Mouse (Mus musculus) forebrain, embryonic 13.5 days (tissue): Measurements from ENCODE around the gene Gm5935. TPM values are rescaled to one million over a fixed set of nuclear protein-coding genes. Genes with fewer than 3 reads are reported as not detected.
"Not testable (repeated sequence)": the region's sequence is repeated elsewhere in the genome, so short reads cannot be mapped to it uniquely, and the experiment has no call there.

Experiments used
- ATAC-seq: fragments of 200-750 bp; cut with Nextera tagmentation; 2 replicates; pipeline ENCODE4 v1.8.0; 2017
- H3K27ac ChIP-seq: fragments of 300-500 bp; sonication (generic); 2 replicates; pipeline ENCODE4 v1.5.1; 2015; ENCODE audit warnings: inconsistent platforms, mild to moderate bottlenecking, moderate library complexity
- H3K27me3 ChIP-seq: fragments of 300-500 bp; sonication (generic); 2 replicates; pipeline ENCODE4 v1.6.1; 2015; ENCODE audit warnings: mild to moderate bottlenecking, inconsistent platforms
- H3K36me3 ChIP-seq: fragments of 300-500 bp; sonication (generic); 2 replicates; pipeline ENCODE4 v1.6.1; 2015; ENCODE audit warnings: mild to moderate bottlenecking, inconsistent platforms; ENCODE audit not compliant: poor library complexity, severe bottlenecking
- H3K4me1 ChIP-seq: fragments of 300-500 bp; sonication (generic); 2 replicates; pipeline ENCODE4 v1.6.1; 2015; ENCODE audit warnings: inconsistent platforms
- H3K4me2 ChIP-seq: fragments of 300-500 bp; sonication (generic); 2 replicates; pipeline ENCODE4 v1.6.1; 2015; ENCODE audit warnings: inconsistent platforms, mild to moderate bottlenecking, moderate library complexity
- H3K4me3 ChIP-seq: fragments of 300-500 bp; sonication (generic); 2 replicates; pipeline ENCODE4 v1.5.1; 2015; ENCODE audit warnings: mild to moderate bottlenecking, inconsistent platforms
- H3K9ac ChIP-seq: fragments of 300-500 bp; sonication (generic); 2 replicates; pipeline ENCODE4 v1.6.1; 2015; ENCODE audit warnings: mild to moderate bottlenecking, inconsistent platforms
- H3K9me3 ChIP-seq: fragments of 300-500 bp; sonication (generic); replicated peaks from 2 replicates; pipeline ENCODE4 v1.6.1; 2016; ENCODE audit warnings: inconsistent platforms
- WGBS: fragments of 180-500 bp; shearing (Covaris S2); methylation state at CpG from one replicate; pipeline ENCODE4 v1.1.7; 2015; 5-methylcytosine and 5-hydroxymethylcytosine counted together
- polyA plus RNA-seq: library from polyadenylated mRNA; unstranded; fragments of >200 nt; fragmentation: Nextera tagmentation; extraction: Ambion mirVana; gene quantifications from 2 replicates; pipeline ENCODE4 v1.2.1, GENCODE M21; 2015

The Gm5935 gene
- polyA plus RNA-seq = not detected in 2 replicates

DNA sequence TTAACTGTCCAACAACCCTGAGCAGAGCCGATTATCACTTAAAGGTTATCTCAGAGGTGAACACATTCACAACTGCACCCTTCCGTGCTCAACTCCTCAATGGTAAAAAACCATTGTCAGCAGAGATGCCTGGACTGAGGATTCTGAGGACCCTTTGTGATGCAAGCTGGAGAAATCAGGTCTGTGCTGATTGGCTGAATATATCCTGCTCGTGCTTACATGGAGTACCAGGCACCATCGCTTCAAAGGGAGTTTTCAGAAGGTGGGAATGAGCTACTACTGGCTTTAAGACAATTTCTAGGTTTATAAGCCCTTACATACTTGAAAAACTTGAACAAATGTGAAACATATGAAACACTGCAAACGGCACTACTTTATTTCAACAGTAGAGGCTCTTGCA is at the start of gene Gm5935:
Gene Gm5935, minus strand, starts transcription at position 101 of the 400 bp plus-strand sequence.
- H3K27me3 ChIP-seq, H3K9me3 ChIP-seq, H3K36me3 ChIP-seq, H3K4me2 ChIP-seq, H3K4me1 ChIP-seq, H3K4me3 ChIP-seq, H3K27ac ChIP-seq, H3K9ac ChIP-seq, ATAC-seq: not testable (repeated sequence)
- WGBS = 87% methylated on average over 5 of the region's 5 CpGs

Other genes starting within 250 kb of the Gm5935 start
- not detected in 2 replicates for gene Gm4297, start 200.3 kb downstream of the Gm5935 start, polyA plus RNA-seq